In genomic region chr10:8535445-8535844, GRCm38 (mm10) we compare ENCODE assay signal across 31 mouse cellular contexts. TPM values are rescaled to one million over a fixed set of nuclear protein-coding genes. Genes with fewer than 3 reads are reported as not detected.
A peak's percentile ranks its signal among the peaks of the same experiment; 100 is the strongest.
DNase-seq lines count a peak whose midpoint lies in the region; ATAC-seq and TF ChIP-seq lines count a peak whose summit lies in the region.
"Had no signal": no experiment of that assay in that cellular context is flagged by ENCODE, and none has a peak within 500 bp of the region (broad histone marks: within the 10 kb centered on the region; RNA-seq: fewer than 3 reads in every experiment).

No protein-coding gene starts in this region.

- no peaks in the 10 kb centered on the region for H3K9me3 ChIP-seq in limb, embryonic 11.5 days (ENCODE audit: control insufficient read depth, low read length)
- H3K9me3 ChIP-seq in limb, embryonic 10.5 days (replicated peaks): no peaks in the 10 kb centered on the region
- H3K9me3 ChIP-seq: heart, embryonic 12.5 days; liver, embryonic 13.5 days; midbrain, embryonic 12.5 days; neural tube, embryonic 15.5 days had no signal

- H3K9ac ChIP-seq in limb, embryonic 11.5 days (ENCODE audit: low read length): no peak overlapping the region
- H3K9ac ChIP-seq: heart, embryonic 12.5 days; hindbrain, embryonic 14.5 days; liver, embryonic 13.5 days; midbrain, embryonic 12.5 days; neural tube, embryonic 15.5 days had no signal

- no peak for ATAC-seq in limb, embryonic 11.5 days (ENCODE audit: insufficient number of reproducible peaks, low FRiP score, low TSS enrichment, low read depth)
- ATAC-seq: forebrain, embryonic 16.5 days had no signal

- no peaks in the 10 kb centered on the region for H3K27me3 ChIP-seq in limb, embryonic 11.5 days (ENCODE audit: control insufficient read depth, insufficient read depth, low read length)
- no peaks in the 10 kb centered on the region for H3K27me3 ChIP-seq in limb, embryonic 10.5 days (ENCODE audit: low read depth, poor library complexity, severe bottlenecking)
- H3K27me3 ChIP-seq: heart, embryonic 12.5 days; liver, embryonic 13.5 days; megakaryocyte, embryonic 14.5 days; midbrain, embryonic 12.5 days; neural tube, embryonic 15.5 days had no signal

- no peak overlapping the region for H3K4me2 ChIP-seq in limb, embryonic 11.5 days (ENCODE audit: low read depth, severe bottlenecking)
- H3K4me2 ChIP-seq: heart, embryonic 12.5 days; hindbrain, embryonic 14.5 days; liver, embryonic 13.5 days; midbrain, embryonic 12.5 days; neural tube, embryonic 15.5 days had no signal

- 91% methylated on average over 3 of the region's 3 CpGs for WGBS in limb, embryonic 11.5 days
- WGBS in limb, embryonic 10.5 days: 95% methylated on average over 3 of the region's 3 CpGs

- DNase-seq in limb, embryonic 11.5 days (ENCODE audit: low spot score): peak; percentile 15
- no peak for DNase-seq in limb, embryonic 10.5 days (ENCODE audit: low spot score)
- peak; percentile 65 for DNase-seq in T-cell, adult 2 months (ENCODE audit: low spot score)
- DNase-seq in induced T-regulatory cell, adult 2 months (ENCODE audit: low read depth): peak; percentile 26
- peak; percentile 22 to 29 for DNase-seq in natural killer cell, adult 2 months (ENCODE audit: low spot score in 2 of 2)
- no peak for DNase-seq in layer of hippocampus, adult 2 months (ENCODE audit: low spot score in 2 of 2)
- no peak for DNase-seq in gastrocnemius, adult 18-20 months (ENCODE audit: low spot score)
- DNase-seq in layer of hippocampus, adult 11-12 months (ENCODE audit: low spot score): no peak
- DNase-seq: adrenal gland, adult 8-10 months; cerebellum, adult 11 months; cerebellum, adult 9-10 months; gastrocnemius, postnatal 10 days; heart, adult 18-20 months; heart, postnatal 4 days; kidney, adult 2 months; kidney, postnatal 4 days; layer of hippocampus, adult 9-11 months; liver, embryonic 13.5 days; lung, adult 2 months; lung, postnatal 14 days; right cerebral cortex, postnatal 4 days; thymus, adult 2 months; thymus, postnatal 36 days had no signal

- no peak for TF ChIP-seq CTCF in layer of hippocampus, adult 2 months (conservative IDR thresholded peaks at IDR 0.05)

- H3K4me1 ChIP-seq in limb, embryonic 11.5 days (ENCODE audit: control insufficient read depth, insufficient read depth, low read length): no peaks in the 10 kb centered on the region
- no peaks in the 10 kb centered on the region for H3K4me1 ChIP-seq in limb, embryonic 10.5 days
- H3K4me1 ChIP-seq: liver, embryonic 13.5 days; megakaryocyte, embryonic 14.5 days; neural tube, embryonic 15.5 days had no signal

- no peak overlapping the region for H3K4me3 ChIP-seq in limb, embryonic 11.5 days (ENCODE audit: low read depth, low read length)
- H3K4me3 ChIP-seq in limb, embryonic 10.5 days: no peak overlapping the region
- no peak overlapping the region for H3K4me3 ChIP-seq in layer of hippocampus, adult 2 months
- H3K4me3 ChIP-seq: erythroblast, embryonic 14.5 days; heart, embryonic 12.5 days; liver, embryonic 13.5 days; megakaryocyte, embryonic 14.5 days; midbrain, embryonic 12.5 days; neural tube, embryonic 15.5 days had no signal

- H3K36me3 ChIP-seq in limb, embryonic 11.5 days (ENCODE audit: control insufficient read depth, insufficient read depth, low read length): no peaks in the 10 kb centered on the region
- H3K36me3 ChIP-seq in limb, embryonic 10.5 days: no peaks in the 10 kb centered on the region
- H3K36me3 ChIP-seq: heart, embryonic 12.5 days; liver, embryonic 13.5 days; midbrain, embryonic 12.5 days; neural tube, embryonic 15.5 days had no signal

- no peak overlapping the region for H3K27ac ChIP-seq in limb, embryonic 11.5 days (replicated peaks; ENCODE audit: low read depth, low read length)
- H3K27ac ChIP-seq in limb, embryonic 10.5 days: no peak overlapping the region
- H3K27ac ChIP-seq in layer of hippocampus, adult 2 months: no peak overlapping the region
- H3K27ac ChIP-seq: hindbrain, embryonic 14.5 days; kidney, postnatal 0 days; liver, embryonic 13.5 days; midbrain, embryonic 12.5 days; neural tube, embryonic 15.5 days had no signal

RNA-seq across cellular contexts. Expression of gene Ust, which starts 16.8 kb away (rescaled TPM):
- 5.9 and 6.4 TPM in 2 replicates for polyA plus RNA-seq in limb, embryonic 11.5 days (2014; fragmentation: Nextera tagmentation; extraction: Ambion mirVana)
- polyA plus RNA-seq in limb, embryonic 10.5 days (2016; fragmentation: Nextera tagmentation; extraction: Ambion mirVana): 3.0 and 3.5 TPM in 2 replicates
- 10 to 100 TPM; 62.3 to 64.1 TPM for total RNA-seq in layer of hippocampus, adult 2 months (2021)
- total RNA-seq in gastrocnemius, adult 18-20 months (2021): 1 to 10 TPM; 1.1 to 1.2 TPM
- polyA plus RNA-seq: erythroblast, embryonic 14.5 days had no signal

Comparison
In these comparisons a context has a peak if more than half of its experiments do, and no peak if none do; other contexts are left out.
1. DNase-seq: peak in limb, embryonic 11.5 days (single experiment), T-cell, adult 2 months (single experiment), induced T-regulatory cell, adult 2 months (single experiment) and natural killer cell, adult 2 months (2 of 2); none in limb, embryonic 10.5 days (single experiment), layer of hippocampus, adult 2 months (0 of 2), gastrocnemius, adult 18-20 months (single experiment) and layer of hippocampus, adult 11-12 months (single experiment).
2. RNA of gene Ust, which starts 16.8 kb away (total RNA-seq): 62.3 to 64.1 TPM in layer of hippocampus, adult 2 months; 1.1 to 1.2 TPM in gastrocnemius, adult 18-20 months; every median in the first group is over 10 times any median in the second.